Mouse (Mus musculus) brain, embryonic 18.5 days (tissue): ENCODE data around the gene Grk1.
A peak's percentile ranks its signal among the peaks of the same experiment; 100 is the strongest.

Experiments used
- DNase-seq: peaks from one replicate; pipeline ENCODE4 v3.0.0-alpha.2; 2012; ENCODE audit warnings: low read depth, low spot score

Grk1 gene

GRCm38 (mm10) chr8:13428156-13428555 is 23.3 kb downstream of the Grk1 start:
- DNase-seq: no peak

GRCm38 (mm10) chr8:13430412-13430811 is 25.5 kb downstream of the Grk1 start:
- no peak for DNase-seq

- DNase-seq: no peak
These were observed 26.0 kb downstream of the Grk1 start for GRCm38 (mm10) chr8:13430866-13431265.

GRCm38 (mm10) chr8:13433130-13433529 is 28.2 kb downstream of the Grk1 start:
- no peak for DNase-seq

GRCm38 (mm10) chr8:13434889-13435288 is 30.0 kb downstream of the Grk1 start, which contains the start of gene Tmem255b:
TSS of gene Tmem255b (plus strand) at chr8:13435189.
- DNase-seq: no peak

GRCm38 (mm10) chr8:13436052-13436451 is 31.2 kb downstream of the Grk1 start:
- no peak for DNase-seq

- DNase-seq: no peak
These were observed 32.6 kb downstream of the Grk1 start for GRCm38 (mm10) chr8:13437531-13437930.

- DNase-seq: no peak
These were observed 37.3 kb downstream of the Grk1 start for GRCm38 (mm10) chr8:13442152-13442551.

GRCm38 (mm10) chr8:13446456-13446855 is 41.6 kb downstream of the Grk1 start:
- no peak for DNase-seq

GRCm38 (mm10) chr8:13448145-13448544 is 43.3 kb downstream of the Grk1 start:
- no peak for DNase-seq

- no peak for DNase-seq
These were observed 46.9 kb downstream of the Grk1 start for GRCm38 (mm10) chr8:13451747-13452277.

GRCm38 (mm10) chr8:13454341-13455113 is 49.6 kb downstream of the Grk1 start:
- DNase-seq: peak; percentile 22

GRCm38 (mm10) chr8:13455295-13455694 is 50.4 kb downstream of the Grk1 start:
- no peak for DNase-seq

- DNase-seq: no peak
These were observed 54.5 kb downstream of the Grk1 start for GRCm38 (mm10) chr8:13459431-13459830.

- DNase-seq: no peak
These were observed 56.3 kb downstream of the Grk1 start for GRCm38 (mm10) chr8:13461085-13461765.

GRCm38 (mm10) chr8:13461843-13462242 is 57.0 kb downstream of the Grk1 start:
- DNase-seq: no peak

GRCm38 (mm10) chr8:13462392-13462791 is 57.5 kb downstream of the Grk1 start:
- DNase-seq: no peak

- no peak for DNase-seq
These were observed 60.4 kb downstream of the Grk1 start for GRCm38 (mm10) chr8:13465324-13465723.

GRCm38 (mm10) chr8:13466989-13467388 is 62.1 kb downstream of the Grk1 start:
- no peak for DNase-seq

- no peak for DNase-seq
These were observed 63.9 kb downstream of the Grk1 start for GRCm38 (mm10) chr8:13468737-13469136.

GRCm38 (mm10) chr8:13471484-13471883 is 66.6 kb downstream of the Grk1 start:
- DNase-seq: no peak
